Mouse (Mus musculus): ENCODE data around the gene Brd7.

GRCm38 (mm10) chr8:88334975-88335374 lies 27.0 kb downstream of the Brd7 start:
- TF ChIP-seq TAL1 (IDR thresholded peaks at IDR 0.05; ENCODE audit: low read length), result no peak
- TF ChIP-seq GATA1 (IDR thresholded peaks at IDR 0.05; ENCODE audit: low read length), result no peak

All from erythroblast, embryonic 14.5 days (primary cell).